Mouse (Mus musculus) midbrain, embryonic 16.5 days (tissue): ENCODE data around the gene Zfp697. TPM values are rescaled to one million over a fixed set of nuclear protein-coding genes. Genes with fewer than 3 reads are reported as not detected.
"Not testable (repeated sequence)": the region's sequence is repeated elsewhere in the genome, so short reads cannot be mapped to it uniquely, and the experiment has no call there.

Experiments used
- ATAC-seq: fragments of 200-750 bp; cut with Nextera tagmentation; 2 replicates; pipeline ENCODE4 v1.8.0; 2017; ENCODE audit warnings: moderate TSS enrichment
- H3K27ac ChIP-seq: fragments of 300-500 bp; sonication (generic); 2 replicates; pipeline ENCODE4 v1.5.1; 2014; ENCODE audit warnings: mild to moderate bottlenecking, low read length, mixed read lengths
- H3K27me3 ChIP-seq: fragments of 300-500 bp; sonication (generic); 2 replicates; pipeline ENCODE4 v1.6.1; 2014; ENCODE audit warnings: low read depth, low read length, mixed read lengths; ENCODE audit not compliant: control insufficient read depth, insufficient read depth
- H3K36me3 ChIP-seq: fragments of 300-500 bp; sonication (generic); 2 replicates; pipeline ENCODE4 v1.6.1; 2014; ENCODE audit warnings: mild to moderate bottlenecking, low read length, moderate library complexity, mixed read lengths; ENCODE audit not compliant: control insufficient read depth, insufficient read depth
- H3K4me1 ChIP-seq: fragments of 300-500 bp; sonication (generic); 2 replicates; pipeline ENCODE4 v1.6.1; 2014; ENCODE audit warnings: mild to moderate bottlenecking, low read length, mixed read lengths; ENCODE audit not compliant: control insufficient read depth, insufficient read depth
- H3K4me2 ChIP-seq: fragments of 300-500 bp; sonication (generic); 2 replicates; pipeline ENCODE4 v1.6.1; 2014; ENCODE audit warnings: mild to moderate bottlenecking, low read length, mixed read lengths
- H3K4me3 ChIP-seq: fragments of 300-500 bp; sonication (generic); 2 replicates; pipeline ENCODE4 v1.5.1; 2014; ENCODE audit warnings: low read depth, mild to moderate bottlenecking, low read length, moderate library complexity, mixed read lengths
- H3K9ac ChIP-seq: fragments of 300-500 bp; sonication (generic); 2 replicates; pipeline ENCODE4 v1.6.1; 2014; ENCODE audit warnings: low read depth, low read length, mixed read lengths
- H3K9me3 ChIP-seq: fragments of 300-500 bp; sonication (generic); replicated peaks from 2 replicates; pipeline ENCODE4 v1.6.1; 2014; ENCODE audit warnings: mild to moderate bottlenecking, low read length, mixed read lengths; ENCODE audit not compliant: control insufficient read depth, poor library complexity, severe bottlenecking
- WGBS: fragments of 180-500 bp; shearing (Covaris S2); extraction: QIAGEN DNeasy Blood & Tissue Kit; methylation state at CpG from one replicate; pipeline ENCODE4 v1.1.7; 2014; 5-methylcytosine and 5-hydroxymethylcytosine counted together
- polyA plus RNA-seq: library from polyadenylated mRNA; unstranded; fragments of >200 nt; fragmentation: Nextera tagmentation; extraction: Ambion mirVana; gene quantifications from 2 replicates; pipeline ENCODE4 v1.2.1, GENCODE M21; 2015

Gene Zfp697
- polyA plus RNA-seq, 1 experiment from 2014 or later, result 17.7 TPM

DNA sequence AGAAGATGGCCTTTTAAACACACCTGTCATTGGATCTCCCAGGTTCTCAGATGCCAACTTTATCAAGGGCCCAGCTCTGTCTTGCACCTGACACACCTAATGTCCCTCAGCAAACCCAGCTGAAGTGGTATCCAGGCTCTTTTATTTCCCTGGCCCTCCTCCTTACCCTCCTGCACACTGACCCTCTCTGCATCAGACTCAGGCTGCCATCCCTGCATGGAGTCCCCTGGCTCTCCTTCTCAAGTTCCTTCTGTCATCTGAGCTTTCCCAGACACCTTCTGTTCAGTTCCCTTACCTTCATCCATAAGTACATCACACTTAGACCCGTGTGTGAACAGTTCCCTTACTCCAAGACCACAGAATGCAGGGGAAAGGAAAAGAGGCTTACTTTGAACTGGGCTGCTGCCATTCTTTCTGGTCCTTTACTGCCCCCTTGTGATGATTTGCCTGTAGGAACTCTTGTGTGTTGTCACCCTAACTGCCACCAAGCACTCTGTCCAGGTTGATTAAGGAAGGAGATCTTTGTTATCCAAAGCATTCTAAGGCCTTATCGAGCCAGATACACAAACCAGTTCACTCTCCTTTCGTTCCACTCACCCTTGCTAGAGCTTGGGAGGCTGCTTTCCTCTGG lies 61.0 kb downstream of the Zfp697 start:
- H3K9ac ChIP-seq, H3K27me3 ChIP-seq, H3K4me3 ChIP-seq, H3K4me2 ChIP-seq, H3K4me1 ChIP-seq, H3K27ac ChIP-seq, H3K9me3 ChIP-seq, H3K36me3 ChIP-seq: not testable (repeated sequence)
- WGBS, result 8% methylated on average over 3 of the region's 3 CpGs
- ATAC-seq, result peak; percentile 42

DNA sequence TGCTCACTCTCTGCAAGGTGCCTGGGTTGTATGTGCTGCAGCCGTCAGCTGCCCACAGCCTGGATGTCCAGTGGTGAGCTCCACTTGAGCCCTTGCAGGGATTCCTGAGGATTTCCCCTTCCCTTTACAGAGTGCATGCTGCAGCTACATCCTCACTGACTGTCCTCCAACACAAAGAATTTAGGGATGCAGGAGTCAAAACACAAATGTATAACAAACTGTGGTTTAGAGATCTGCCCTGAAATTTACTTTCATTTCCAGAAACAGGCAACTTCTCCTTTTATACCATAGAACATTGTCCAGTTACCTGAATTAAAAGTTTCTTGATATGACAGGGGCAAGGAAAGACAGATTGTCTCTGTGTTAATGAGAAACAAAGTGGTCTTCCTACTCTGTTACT lies 61.7 kb downstream of the Zfp697 start:
- not testable (repeated sequence) for H3K4me3 ChIP-seq, H3K9ac ChIP-seq, H3K36me3 ChIP-seq, ATAC-seq, H3K4me2 ChIP-seq, H3K4me1 ChIP-seq, H3K27me3 ChIP-seq, H3K27ac ChIP-seq, H3K9me3 ChIP-seq
- 67% methylated on average over 1 of the region's 1 CpGs for WGBS

DNA sequence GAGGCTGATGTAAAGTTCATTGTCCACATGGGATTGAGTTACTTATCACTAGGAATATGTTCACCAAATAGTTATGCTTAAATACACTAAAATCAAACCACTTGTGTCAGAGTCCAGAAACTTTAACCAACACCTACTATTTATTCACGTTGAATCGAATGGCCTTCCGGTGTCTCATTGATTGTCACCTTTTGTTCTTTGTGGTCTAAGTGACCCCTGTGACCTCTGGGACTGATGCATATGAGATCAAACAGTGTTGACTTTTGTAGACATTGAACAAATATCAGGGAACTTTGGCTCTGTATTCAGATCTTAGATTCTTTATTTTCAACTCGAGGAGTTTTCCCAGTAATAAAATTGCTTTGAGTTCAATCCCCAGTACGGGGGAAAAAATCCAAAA lies 71.5 kb downstream of the Zfp697 start:
- not testable (repeated sequence) for H3K27ac ChIP-seq, H3K9me3 ChIP-seq, ATAC-seq, H3K9ac ChIP-seq, H3K36me3 ChIP-seq, H3K4me1 ChIP-seq, H3K4me2 ChIP-seq, H3K4me3 ChIP-seq, H3K27me3 ChIP-seq
- WGBS, result 70% methylated on average over 4 of the region's 5 CpGs

DNA sequence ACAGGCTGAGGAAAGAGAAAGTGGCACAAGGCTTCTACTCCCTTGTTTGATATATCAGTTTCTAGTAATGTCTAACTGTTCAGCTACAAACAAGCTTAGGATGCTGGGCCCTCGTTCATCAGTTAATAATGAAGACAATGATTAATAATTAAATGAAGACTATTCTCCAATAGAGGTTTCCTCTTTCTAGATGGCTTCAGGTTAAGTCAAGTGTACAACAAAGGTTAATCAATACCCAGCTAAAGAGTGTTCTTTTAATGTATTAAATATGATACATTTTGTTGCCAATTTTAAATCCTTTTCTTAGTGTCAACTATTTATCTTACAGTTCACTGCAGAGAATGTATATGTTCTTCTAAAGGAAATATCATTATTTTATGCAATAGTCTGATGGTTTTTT lies 74.8 kb downstream of the Zfp697 start, which contains the start of gene Gm4450:
TSS of gene Gm4450 (minus strand) at position 101 of the 400 bp plus-strand sequence.
- H3K4me1 ChIP-seq, H3K9ac ChIP-seq, H3K27ac ChIP-seq, ATAC-seq, H3K36me3 ChIP-seq, H3K4me2 ChIP-seq, H3K27me3 ChIP-seq, H3K4me3 ChIP-seq, H3K9me3 ChIP-seq: not testable (repeated sequence)
- WGBS, result no CpG with 5 or more reads among the region's 1 CpGs

DNA sequence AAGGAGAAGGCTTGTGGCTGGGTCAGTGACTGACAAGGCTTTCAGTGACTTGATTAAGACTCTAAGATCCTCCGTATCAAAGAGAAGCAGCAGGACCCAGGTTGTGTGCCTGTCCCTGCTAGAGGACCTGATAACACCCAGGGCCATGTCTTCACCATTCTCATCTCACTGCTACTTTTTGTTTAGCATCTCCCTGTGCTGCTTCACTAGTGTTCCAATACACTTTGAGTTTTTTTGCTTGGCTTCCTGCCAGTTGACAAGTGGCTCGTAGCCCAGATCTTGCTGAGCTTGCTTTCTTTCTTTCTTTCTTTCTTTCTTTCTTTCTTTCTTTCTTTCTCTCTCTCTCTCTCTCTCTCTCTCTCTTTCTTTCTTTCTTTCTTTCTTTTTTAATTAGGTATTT lies 87.1 kb downstream of the Zfp697 start:
- H3K27ac ChIP-seq, H3K36me3 ChIP-seq, H3K4me1 ChIP-seq, H3K9ac ChIP-seq, H3K4me2 ChIP-seq, H3K27me3 ChIP-seq, H3K4me3 ChIP-seq, ATAC-seq, H3K9me3 ChIP-seq: not testable (repeated sequence)
- WGBS, result no CpG with 5 or more reads among the region's 2 CpGs

DNA sequence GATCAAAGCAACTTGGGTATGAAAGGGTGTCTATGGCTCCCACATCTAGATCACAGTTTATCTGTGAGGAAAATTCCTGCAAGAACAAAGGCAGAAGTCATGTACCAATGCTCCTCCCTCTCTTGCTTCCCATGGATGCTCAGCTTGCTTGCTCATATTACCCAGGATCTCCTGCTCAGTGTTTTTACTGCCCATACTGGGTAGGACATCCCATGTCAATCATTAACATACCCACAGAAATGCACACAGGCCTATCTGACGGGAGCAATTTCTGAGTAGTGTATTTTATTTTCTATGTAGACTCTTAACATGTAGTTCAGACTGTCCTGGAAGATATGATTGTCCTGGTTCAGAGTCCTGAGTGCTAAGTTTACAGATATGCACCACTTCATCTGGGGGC lies 88.8 kb downstream of the Zfp697 start:
- not testable (repeated sequence) for ATAC-seq, H3K27me3 ChIP-seq

DNA sequence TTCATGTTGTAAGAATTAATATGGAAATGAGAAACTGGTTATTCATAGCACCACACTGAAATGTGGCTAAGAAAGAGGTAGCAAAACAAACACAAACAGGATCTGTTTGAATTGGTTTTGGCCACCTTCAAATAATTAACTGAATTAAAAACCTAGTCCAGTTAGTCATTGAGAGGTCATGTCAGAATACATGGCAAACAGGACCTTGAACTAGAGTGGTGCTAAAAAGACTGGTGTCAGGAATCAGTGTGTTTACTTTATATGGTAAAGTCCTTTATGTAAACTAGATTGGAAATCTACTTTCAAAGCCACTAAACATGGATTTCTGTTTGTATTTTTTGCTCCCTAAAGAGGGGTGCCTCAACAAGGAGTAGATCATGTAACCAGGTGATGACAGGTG lies 89.2 kb downstream of the Zfp697 start:
- not testable (repeated sequence) for H3K9ac ChIP-seq, ATAC-seq, H3K4me2 ChIP-seq, H3K27ac ChIP-seq, H3K4me1 ChIP-seq, H3K36me3 ChIP-seq, H3K27me3 ChIP-seq, H3K4me3 ChIP-seq, H3K9me3 ChIP-seq

More for the DNA sequence above, 88.8 kb downstream of the Zfp697 start:
- no CpG with 5 or more reads among the region's 1 CpGs for WGBS
- H3K27ac ChIP-seq, H3K9me3 ChIP-seq, H3K4me3 ChIP-seq, H3K9ac ChIP-seq, H3K36me3 ChIP-seq, H3K4me1 ChIP-seq, H3K4me2 ChIP-seq: not testable (repeated sequence)

DNA sequence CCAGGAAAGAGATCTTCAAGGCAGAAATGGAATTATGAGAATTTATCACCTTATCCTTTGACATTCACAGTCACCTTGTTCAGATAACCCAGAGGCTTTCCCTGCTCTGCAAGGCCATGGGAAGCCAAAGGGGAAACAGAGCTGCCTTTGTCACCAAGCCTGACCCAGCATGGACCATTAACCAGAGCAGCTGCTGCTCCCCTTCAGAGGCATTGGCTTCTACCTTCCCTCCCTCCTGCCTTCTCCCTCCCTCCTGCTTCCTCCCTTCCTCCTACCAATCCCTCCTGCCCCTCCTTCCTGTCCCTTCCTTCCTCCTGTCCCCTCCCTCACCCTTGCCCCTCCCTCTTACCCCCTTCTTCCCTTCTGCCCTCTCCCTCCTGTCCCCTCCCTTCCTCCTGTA lies 111.9 kb downstream of the Zfp697 start:
- H3K4me3 ChIP-seq, H3K27me3 ChIP-seq, H3K9ac ChIP-seq, H3K36me3 ChIP-seq, H3K4me1 ChIP-seq, ATAC-seq, H3K27ac ChIP-seq, H3K9me3 ChIP-seq, H3K4me2 ChIP-seq: not testable (repeated sequence)

DNA sequence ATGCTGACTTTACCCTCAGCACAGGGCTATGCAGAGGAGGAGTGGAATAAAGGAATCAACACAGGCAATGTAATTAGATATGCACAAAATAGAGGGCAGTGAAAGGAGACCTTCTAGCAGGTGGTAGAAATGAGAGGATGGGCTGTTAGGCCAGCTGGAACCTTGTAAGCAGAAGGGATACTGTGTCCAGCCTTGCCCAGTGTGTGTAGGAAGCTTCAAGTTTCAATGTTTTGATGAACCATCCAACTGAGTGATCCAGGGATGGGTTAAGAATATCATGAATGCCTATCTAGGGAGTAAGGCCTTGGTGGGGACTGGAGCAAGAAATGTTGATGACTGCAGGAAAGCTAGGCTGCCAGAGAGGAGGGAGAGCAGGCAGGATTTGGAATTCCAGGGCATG lies 112.8 kb downstream of the Zfp697 start:
- not testable (repeated sequence) for H3K9me3 ChIP-seq, H3K27me3 ChIP-seq, H3K4me1 ChIP-seq, ATAC-seq, H3K4me2 ChIP-seq, H3K4me3 ChIP-seq, H3K9ac ChIP-seq, H3K27ac ChIP-seq, H3K36me3 ChIP-seq

DNA sequence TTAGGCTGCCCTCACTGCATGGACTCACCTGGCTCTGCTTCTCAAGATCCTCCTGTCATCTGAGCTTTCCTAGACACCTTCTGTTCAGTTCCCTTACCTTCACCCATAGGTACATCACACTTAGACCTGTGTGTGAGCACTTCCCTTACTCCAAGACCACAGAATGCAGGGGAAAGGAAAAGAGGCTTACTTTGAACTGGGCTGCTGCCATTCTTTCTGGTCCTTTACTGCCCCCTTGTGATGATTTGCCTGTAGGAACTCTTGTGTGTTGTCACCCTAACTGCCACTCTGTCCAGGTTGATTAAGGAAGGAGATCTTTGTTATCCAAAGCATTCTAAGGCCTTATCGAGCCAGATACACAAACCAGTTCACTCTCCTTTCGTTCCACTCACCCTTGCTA lies 114.5 kb downstream of the Zfp697 start:
- H3K27ac ChIP-seq, H3K9me3 ChIP-seq, H3K4me2 ChIP-seq, H3K9ac ChIP-seq, H3K36me3 ChIP-seq, H3K4me1 ChIP-seq, H3K27me3 ChIP-seq, H3K4me3 ChIP-seq: not testable (repeated sequence)
- peak; percentile 73 for ATAC-seq
- WGBS, result no CpG with 5 or more reads among the region's 2 CpGs
